Mouse (Mus musculus): ENCODE data around the gene Aspa.

GRCm38 (mm10) chr11:73267267-73267666, 62.1 kb downstream of the Aspa start, which contains the start of gene Trpv3:
- TF ChIP-seq ZC3H11A (IDR thresholded peaks at IDR 0.05; ENCODE audit: borderline replicate concordance, low read depth, low read length) (no peak), MAFK (IDR thresholded peaks at IDR 0.05; ENCODE audit: insufficient read depth, low read depth, low read length) (no peak), HCFC1 (IDR thresholded peaks at IDR 0.05; ENCODE audit: borderline replicate concordance, insufficient read depth, low read length) (no peak)
